Mouse (Mus musculus): ENCODE measurements at regions not wholly inside any gene's neighbourhood (a gene's known extent, or its start where the extent isn't known, plus 50 kb on each side); places are given as distances from the start of the nearest gene placed in this dataset.

GRCm38 (mm10) chr3:66825761-66826160, 155.4 kb upstream of the Rsrc1 start:
- H3K27ac ChIP-seq = no peak overlapping the region
- no peak overlapping the region for H3K4me3 ChIP-seq
- no peaks in the 10 kb centered on the region for H3K36me3 ChIP-seq
- no peaks in the 10 kb centered on the region for H3K27me3 ChIP-seq (replicated peaks)
- no peaks in the 10 kb centered on the region for H3K4me1 ChIP-seq
- no peak overlapping the region for H3K9ac ChIP-seq
- no peak overlapping the region for H3K4me2 ChIP-seq (replicated peaks)
- H3K9me3 ChIP-seq = no peaks in the 10 kb centered on the region
- 89% methylated on average over 3 of the region's 3 CpGs for WGBS
- ATAC-seq (ENCODE audit: low FRiP score, low read depth) = no peak

Data from neural tube, embryonic 12.5 days (tissue).